Mouse (Mus musculus) embryo, embryonic 11.5 days (tissue): ENCODE measurements around the gene Ncapg2.

ENCODE experiments used
- DNase-seq: peaks from one replicate; pipeline ENCODE4 v3.0.0-alpha.2; 2012; ENCODE audit warnings: low read depth, low spot score

Gene Ncapg2

DNA sequence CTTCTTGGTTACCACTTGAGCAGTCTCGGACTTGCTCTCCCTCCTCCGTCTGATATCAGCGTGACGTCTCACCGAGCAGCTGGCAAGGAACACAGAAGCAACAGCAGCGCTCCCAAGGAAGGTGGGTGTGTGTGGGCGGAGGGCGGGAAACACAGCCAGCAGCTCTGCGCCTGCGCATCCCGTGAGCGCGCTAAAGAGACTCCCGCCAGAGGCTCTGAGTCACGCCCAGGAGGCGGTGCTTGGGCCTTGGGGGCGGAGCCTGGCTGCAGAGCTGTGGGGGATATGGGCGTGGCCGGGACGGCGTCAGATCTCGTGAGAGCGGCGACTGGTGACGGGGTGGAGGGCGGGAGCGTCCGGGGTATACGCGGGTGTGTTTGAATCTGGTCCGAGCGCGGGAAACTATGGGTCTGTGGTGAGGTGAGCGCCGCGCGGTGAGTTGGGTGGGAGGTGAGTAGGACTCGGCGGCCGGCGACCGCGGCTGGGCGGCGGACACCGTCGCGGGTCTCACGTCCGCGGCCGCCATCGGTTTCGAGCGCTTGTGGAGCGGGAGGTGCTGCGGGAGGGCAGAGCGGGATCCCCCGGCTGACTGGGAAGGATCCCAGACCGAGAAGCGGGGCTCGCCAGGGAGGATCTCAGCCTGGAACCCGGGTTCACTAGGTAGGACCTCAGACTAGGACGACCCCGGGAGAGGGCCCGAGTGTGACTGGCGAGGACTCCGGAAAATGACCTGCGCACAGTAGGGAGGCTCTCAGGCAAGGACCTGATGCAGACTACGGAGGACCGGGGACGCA, at the start of gene Ncapg2:
Ncapg2 (plus strand) TSS at position 358 of the 791 bp plus-strand sequence.
- peak; percentile 98 for DNase-seq

- no peak for DNase-seq
Measured at GRCm38 (mm10) chr12:116362091-116362490, 43.1 kb upstream of the Ncapg2 start.

DNA sequence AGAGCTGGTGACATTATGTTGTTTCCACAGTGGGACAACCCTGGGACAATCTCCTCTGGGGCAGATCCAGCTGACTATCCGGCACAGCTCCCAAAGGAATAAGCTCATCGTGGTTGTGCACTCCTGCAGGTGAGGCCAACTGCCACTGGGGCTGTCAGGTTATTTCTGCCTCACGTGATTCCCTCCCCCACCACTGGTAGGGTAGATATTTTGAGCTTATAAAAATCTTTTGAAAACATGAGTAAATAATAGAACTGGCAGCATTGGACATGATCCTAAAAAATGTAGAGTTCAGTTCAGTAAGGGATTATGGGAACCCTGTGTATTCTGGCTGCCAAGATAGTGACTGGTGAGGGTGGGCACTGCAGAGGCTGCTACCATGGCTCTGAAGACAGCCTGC, 38.3 kb upstream of the Ncapg2 start:
- DNase-seq: no peak

DNA sequence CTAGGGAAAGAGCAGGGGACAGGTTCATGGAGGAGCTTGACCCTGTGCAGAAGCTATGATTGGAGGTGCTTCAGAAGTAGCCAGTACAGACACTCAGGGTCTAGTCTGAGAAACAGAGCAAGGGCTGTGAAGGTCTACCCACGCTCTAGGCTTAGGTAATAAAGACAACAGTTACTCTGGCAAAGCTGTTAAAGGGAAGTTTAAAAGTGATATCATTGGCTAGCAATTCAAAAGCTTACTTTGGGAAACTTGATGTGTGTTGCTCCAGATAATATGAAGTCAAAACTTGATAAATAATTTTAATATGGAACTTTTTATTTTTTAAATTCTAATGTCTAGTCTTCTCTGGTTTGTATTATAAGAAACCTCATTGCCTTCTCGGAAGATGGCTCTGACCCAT, 37.9 kb upstream of the Ncapg2 start:
- no peak for DNase-seq

- DNase-seq: no peak
Measured at GRCm38 (mm10) chr12:116368857-116369256, 36.3 kb upstream of the Ncapg2 start.

- no peak for DNase-seq
Measured at GRCm38 (mm10) chr12:116383101-116383500, 22.1 kb upstream of the Ncapg2 start.

GRCm38 (mm10) chr12:116383995-116384394, 21.2 kb upstream of the Ncapg2 start:
- no peak for DNase-seq

DNA sequence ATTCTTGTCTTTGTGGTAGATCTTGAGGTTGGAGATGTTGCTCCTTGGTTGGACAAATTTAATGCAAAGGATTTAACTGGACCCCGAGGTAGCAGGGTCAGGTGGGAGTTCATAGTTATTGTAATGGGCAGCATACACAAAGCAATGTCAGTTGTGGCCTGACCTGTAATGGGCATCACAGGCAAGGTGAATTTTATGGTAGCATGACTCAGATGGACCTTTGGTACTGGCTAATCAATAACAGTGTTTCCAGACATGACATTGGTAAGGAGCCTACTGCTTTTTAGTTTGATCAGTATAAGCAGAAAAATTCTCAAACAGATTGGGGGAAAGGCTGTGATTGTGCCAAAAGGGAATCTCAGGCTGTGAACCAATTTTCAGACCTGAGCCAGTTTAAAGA, 18.4 kb upstream of the Ncapg2 start:
- DNase-seq: no peak

DNA sequence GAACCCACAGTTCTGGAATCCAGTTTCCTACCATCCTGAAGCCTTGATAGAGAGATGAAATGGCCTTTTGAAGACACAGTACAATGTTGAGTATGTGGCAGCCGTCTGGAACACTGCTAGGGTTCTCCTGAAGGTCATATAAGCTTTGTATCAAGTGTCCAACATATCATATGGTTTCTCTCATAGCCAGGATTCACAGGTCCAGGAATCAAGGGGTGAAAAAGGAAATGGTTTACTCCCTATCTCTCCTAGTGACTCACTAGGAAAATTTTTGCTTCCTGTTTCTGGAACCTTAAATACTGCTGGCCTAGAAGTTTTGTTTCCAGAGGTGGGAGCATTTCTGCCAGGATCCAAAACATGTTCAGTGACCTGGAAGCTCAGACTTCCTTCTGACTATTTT, 15.3 kb upstream of the Ncapg2 start:
- no peak for DNase-seq

GRCm38 (mm10) chr12:116394327-116394726, 10.9 kb upstream of the Ncapg2 start:
- no peak for DNase-seq

- DNase-seq: no peak
Measured at GRCm38 (mm10) chr12:116395312-116395711, 9.9 kb upstream of the Ncapg2 start.

GRCm38 (mm10) chr12:116396072-116396695, 9.0 kb upstream of the Ncapg2 start:
- DNase-seq: no peak

GRCm38 (mm10) chr12:116404012-116404679, 1.1 kb upstream of the Ncapg2 start:
- DNase-seq: no peak

DNA sequence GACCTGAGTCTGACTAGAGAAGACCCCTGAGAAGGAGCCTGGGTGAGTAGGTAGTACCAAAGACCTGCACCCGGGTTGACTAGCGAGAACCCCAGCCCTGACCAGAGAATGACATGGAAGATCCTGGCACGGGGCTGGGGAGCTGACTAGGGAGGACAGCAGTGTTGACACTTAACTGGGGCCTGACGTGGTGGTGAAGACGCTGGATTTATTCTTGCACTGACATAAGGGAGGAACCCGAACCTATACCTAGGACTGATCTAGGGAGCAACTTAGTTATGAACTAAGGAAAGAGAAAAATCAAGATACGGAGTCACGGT, 594 bp downstream of the Ncapg2 start:
- no peak for DNase-seq

GRCm38 (mm10) chr12:116407883-116408282, 2.7 kb downstream of the Ncapg2 start:
- no peak for DNase-seq

DNA sequence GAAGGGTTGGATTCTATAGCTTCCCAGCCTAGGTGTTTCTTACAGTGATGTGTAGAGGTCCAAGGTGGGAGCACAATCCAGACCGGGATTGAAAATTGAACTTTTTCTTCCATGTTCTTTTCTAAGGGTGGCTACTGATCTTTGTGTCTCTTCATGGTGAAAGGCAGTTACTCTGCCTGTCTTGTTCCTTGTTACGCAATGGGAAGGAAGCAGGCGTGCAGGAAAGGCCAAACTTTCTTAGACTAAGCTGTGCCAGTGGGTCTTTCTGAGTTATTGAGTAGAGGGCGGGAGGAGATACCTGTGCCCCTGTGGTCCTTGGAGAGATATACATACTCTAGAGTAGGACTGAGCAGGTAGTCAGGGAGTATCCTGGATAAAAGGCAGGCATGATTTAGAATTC, 9.7 kb downstream of the Ncapg2 start:
- no peak for DNase-seq

GRCm38 (mm10) chr12:116416514-116416913, 11.3 kb downstream of the Ncapg2 start:
- DNase-seq: no peak

DNA sequence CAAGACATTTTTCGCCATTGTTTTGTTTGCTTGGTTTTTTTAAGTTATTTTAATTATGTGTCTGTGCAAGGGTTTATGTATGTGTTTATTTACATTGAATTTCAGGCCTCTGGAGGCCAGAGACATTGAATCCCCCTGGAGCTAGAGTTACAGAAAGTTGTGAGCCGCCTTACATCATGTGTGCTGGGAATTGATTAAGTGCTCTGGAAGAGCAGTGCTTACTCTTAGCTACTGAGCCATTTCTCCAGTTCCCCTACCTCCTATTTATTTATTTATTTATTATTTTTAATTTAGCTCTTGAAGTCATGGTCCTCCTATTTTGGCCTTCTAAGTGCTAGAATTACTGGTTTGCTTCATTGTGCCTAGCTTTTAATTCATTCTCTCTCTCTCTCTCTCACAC, 16.5 kb downstream of the Ncapg2 start:
- DNase-seq: no peak

DNA sequence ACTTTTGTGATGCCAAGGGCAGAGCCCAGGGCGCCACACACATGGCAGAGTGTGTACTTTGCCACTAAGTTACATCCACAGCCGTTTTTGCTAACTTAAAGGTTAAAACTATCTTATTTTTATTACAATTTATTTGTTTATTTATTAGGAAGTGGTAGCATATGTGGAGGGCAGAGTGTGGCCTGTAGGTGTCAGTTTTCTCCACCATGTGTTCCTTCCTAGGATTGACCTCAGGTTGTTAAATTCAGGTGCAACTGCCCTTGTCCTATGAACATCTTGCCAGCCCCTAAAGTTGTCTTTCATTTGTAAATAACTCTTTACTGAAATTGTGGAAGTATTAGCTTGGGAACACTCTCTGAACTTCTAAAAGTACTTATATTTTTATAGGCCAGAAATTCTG, 20.2 kb downstream of the Ncapg2 start:
- no peak for DNase-seq

GRCm38 (mm10) chr12:116433742-116434141, 28.5 kb downstream of the Ncapg2 start:
- DNase-seq: no peak

DNA sequence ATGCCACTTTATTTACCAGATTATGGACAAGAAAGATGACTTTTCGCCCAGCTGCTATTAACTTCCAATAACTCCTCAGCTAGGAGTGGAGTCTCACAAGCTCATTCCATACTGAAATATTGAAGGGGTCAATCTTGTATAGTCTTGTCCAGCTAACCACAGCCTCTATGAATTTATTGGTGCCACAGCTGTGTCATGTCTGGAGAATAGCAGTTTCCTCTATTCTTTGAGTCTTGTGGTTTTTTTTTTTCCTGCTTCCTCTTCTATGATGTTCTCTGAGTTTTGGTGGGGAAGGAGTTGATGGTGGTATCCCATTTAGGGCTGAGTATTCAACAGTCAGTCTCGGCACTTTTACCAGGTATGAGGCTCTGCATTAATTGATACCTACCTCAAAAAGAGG, 30.0 kb downstream of the Ncapg2 start:
- DNase-seq: no peak

- DNase-seq: no peak
Measured at GRCm38 (mm10) chr12:116436125-116436524, 30.9 kb downstream of the Ncapg2 start.

DNA sequence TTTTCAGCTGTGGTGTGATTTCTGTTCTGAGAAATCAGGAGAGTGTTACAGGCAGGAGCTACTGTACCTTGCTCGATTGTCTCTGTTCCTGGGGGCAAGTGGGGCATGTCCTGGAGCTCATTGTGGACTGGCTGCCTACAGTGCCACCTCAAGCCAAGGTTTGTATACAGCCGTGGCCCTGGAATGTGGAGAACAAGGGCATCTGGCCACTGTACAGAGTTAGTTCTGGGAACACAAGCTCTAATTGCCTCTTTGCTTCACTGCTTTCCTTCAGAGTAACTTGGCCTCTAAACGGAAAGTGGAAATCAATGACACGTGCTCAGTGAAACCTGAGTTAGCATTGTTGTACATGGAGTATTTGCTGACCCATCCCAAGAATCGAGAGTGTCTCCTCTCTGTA, 33.4 kb downstream of the Ncapg2 start:
- DNase-seq: no peak
